Mouse (Mus musculus) granulocyte monocyte progenitor cell, adult 5-6 weeks (primary cell): ENCODE measurements around the gene Skap2. TPM values are rescaled to one million over a fixed set of nuclear protein-coding genes. Genes with fewer than 3 reads are reported as not detected.

Experiments
- ATAC-seq: replicated peaks from 2 replicates; pipeline ENCODE4 v1.8.0; 2016; ENCODE audit warnings: mild to moderate bottlenecking, moderate TSS enrichment, inconsistent platforms; ENCODE audit not compliant: poor library complexity, severe bottlenecking
- total RNA-seq, 2 experiments: library from RNA; stranded (forward) in 1 of 2; stranded (reverse) in 1 of 2; fragments of 200-712, 200-1000 nt in 1 of 2; fragments of >200 nt in 1 of 2; fragmentation: Nextera tagmentation in 1 of 2; gene quantifications; 2 replicates each; pipeline ENCODE4 v1.2.3; 2014 to 2017

Skap2 gene
- total RNA-seq (2014; fragmentation: Nextera tagmentation) (83.9 and 91.6 TPM in 2 replicates), total RNA-seq (2017) (163 and 204 TPM in 2 replicates)

DNA sequence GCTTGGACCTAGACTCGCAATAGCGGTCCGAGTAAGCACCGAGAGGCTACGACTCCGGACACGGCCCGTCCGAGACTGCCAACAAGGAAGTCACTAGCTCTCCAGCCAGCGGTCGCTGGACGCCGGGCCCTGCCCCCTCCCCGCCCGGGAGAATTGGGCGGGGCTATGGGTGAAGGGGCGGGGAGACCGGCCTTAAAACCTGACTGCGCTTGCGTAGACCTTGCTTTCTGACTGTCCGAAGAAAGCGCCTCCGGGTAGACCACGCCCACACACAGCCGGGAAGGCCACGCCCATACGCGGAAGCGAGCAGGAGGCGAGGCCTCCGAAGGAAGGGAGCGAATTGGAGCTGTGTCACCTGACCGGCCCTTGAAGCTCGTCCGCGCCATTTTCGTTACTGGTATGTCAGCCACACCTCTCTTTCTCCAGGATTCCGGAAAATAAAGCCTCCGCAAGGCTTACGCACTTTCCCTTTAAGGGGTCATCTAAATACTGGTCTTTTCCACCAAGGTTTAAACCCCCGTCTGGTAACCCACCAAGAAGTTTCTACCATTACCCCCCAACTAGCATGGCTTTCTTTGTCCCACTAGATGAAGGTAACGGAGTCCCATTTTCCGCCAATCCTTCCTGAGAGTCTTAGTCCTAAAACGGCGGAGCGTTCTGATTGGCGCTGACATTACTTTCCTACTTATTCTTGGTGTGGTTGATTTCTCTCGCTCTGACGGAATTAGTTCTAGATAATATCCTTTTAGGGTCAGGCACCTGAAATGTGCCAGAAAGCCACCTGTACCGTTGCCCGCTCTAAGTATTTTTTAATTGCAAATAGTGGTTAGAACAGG is at the start of gene Skap2:
Skap2 (minus strand) TSS at position 141 of the 836 bp plus-strand sequence.
- peak; percentile 94 for ATAC-seq

DNA sequence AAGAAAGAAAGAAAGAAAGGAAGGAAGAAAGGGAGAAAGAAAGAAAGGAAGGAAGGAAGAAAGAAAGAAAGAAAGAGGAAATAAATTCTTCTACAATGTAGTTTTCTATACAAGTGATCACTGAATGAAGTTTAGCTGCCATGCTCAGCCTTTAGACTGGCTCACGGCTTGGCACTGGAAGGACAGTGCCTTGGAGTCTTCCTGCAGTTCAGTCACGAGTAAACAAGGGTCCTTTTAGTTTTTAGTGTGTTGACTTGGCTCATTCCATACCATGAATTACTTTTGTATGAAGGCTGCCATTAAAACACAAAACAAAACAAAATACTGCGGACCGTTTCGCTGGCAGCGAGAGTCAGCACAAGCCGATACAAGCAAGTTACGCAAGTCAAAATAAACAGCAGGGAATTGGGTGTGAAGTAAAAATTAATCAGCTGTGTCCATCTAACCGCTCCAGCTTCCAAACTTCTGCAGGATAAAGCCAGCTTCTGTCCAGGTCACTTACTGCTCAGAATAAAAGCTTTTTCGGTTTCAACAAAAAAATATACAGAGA is 46.6 kb upstream of the Skap2 start:
- ATAC-seq = no peak

- no peak for ATAC-seq
Observed at GRCm38 (mm10) chr6:52058120-52058519, 45.8 kb upstream of the Skap2 start.

DNA sequence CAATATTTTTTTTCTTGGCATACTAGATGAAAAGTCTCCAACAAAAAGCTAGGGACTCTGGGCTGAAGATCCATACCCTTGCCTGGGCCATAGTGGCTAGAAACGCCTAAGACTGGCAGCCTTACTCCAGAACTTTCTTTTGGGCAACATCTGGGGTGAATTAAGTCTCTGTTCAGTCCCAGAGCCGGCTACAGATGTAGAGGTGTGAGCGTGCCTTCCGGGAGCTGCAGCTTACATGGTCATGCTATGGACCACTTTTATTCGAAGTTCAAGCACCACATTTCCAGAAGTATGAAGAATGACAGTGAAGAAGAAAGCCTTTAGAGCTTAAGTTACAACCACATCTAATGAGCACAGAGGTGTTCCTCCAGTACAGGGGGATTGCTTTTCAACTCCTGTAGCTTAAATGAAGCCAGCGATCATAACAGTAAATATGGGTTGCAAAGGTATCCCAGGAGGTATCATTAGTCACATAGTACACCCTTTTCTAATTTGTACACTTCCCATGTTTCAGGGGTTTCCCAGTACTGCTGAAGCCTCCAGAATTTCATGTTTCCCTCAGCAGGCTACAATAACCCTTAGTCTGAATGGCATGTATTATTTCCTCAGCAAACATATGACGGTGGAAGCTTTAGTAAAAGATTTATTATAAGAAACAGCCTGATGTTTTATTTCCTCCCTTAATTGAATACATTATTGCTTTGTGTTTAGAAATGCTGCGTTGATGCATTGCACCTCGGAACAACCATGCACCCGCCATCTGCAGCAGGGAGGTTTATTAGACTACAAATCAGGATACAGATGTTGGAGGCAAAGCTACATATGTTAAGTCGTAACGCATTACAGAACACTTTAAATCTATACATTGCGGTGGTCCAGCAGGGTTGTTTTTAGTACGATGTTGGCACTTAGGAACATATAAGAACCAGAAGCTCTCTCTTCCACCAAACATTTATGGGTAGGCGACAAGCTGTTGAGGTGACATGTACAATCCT is 41.5 kb upstream of the Skap2 start:
- ATAC-seq = no peak

GRCm38 (mm10) chr6:52050062-52050461 is 37.7 kb upstream of the Skap2 start:
- no peak for ATAC-seq

GRCm38 (mm10) chr6:52045517-52045916 is 33.2 kb upstream of the Skap2 start:
- ATAC-seq = 0 out of 2 replicates have a peak, but pooled peaks have one; percentile 42

DNA sequence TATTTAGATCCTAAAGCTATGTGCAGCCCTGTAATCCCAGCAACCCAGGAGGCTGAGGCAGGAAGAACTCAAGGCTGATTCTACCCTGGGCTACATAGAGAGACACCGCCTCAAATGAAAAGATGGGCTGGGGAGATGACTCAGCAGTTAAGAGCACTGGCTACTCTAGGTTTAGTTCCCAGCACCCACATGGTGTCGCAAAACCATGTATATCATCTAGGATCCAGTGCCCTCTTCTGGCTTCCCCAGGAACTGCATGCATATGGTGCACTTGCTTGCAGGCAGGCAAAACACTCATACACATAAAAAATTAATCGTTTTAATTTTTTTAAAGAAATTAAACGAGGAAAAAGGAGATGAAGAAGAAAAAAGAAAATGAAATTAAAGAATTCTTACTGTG is 23.7 kb upstream of the Skap2 start:
- no peak; the same call in 1 of the 2 replicates for ATAC-seq

- no peak for ATAC-seq
Observed at GRCm38 (mm10) chr6:52031181-52031580, 18.8 kb upstream of the Skap2 start.

DNA sequence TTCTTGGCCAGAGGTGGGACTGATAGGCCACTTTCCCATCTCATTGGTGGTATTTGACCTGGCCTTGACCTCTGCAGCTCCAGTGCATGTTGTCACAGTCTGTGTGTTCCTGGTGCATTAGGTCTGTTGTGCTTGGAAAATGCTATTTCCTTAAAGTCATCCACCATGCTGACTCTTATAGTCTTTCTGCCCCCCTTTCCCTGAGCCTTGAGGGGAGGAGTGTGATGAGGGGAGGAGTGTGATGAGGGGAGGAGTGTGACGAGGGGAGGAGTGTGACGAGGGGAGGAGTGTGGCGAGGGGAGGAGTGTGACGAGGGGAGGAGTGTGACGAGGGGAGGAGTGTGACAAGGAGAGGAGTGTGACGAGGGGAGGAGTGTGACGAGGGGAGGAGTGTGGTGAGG is 15.8 kb upstream of the Skap2 start:
- ATAC-seq = no peak

GRCm38 (mm10) chr6:52027181-52027580 is 14.8 kb upstream of the Skap2 start:
- no peak for ATAC-seq

DNA sequence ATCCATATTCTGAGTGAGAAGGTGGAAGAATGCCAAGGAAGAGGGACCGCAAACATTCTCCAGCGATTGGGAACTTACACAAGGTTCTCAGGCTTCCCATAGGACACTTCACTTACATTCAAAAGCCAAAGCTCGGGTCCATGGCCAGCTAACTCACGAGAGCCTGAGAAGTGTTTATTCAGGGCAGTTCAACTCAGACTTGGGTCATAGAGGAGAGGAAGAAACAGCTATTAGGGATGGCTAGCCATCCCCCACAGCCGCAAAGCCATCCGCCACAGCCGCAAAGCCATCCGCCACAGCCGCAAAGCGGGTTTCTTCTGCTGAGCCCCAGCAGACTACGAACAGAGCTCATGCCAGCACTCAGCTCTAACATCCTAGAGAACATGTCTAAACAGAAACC is 13.9 kb upstream of the Skap2 start:
- ATAC-seq = no peak

DNA sequence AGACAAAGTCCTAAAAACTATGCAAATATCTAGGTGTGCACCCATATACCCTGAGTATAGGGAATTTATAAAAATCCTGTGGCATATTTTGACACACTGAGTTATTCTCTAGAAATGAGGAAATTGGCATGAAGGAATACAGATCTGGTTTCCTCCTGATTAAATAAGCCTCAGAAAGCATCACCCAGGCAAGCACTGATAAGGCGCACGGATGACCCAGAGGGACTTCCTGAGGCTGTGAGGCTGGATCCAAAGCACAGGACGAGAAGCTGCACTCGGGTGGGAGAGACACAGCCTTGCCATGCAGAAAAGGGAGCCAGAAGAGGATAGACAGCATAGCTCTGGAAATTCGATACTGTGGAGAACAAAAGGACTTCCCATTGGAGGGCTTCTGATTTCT is 12.4 kb upstream of the Skap2 start:
- ATAC-seq = no peak

- ATAC-seq = no peak
Observed at GRCm38 (mm10) chr6:52022363-52022762, 10.0 kb upstream of the Skap2 start.

DNA sequence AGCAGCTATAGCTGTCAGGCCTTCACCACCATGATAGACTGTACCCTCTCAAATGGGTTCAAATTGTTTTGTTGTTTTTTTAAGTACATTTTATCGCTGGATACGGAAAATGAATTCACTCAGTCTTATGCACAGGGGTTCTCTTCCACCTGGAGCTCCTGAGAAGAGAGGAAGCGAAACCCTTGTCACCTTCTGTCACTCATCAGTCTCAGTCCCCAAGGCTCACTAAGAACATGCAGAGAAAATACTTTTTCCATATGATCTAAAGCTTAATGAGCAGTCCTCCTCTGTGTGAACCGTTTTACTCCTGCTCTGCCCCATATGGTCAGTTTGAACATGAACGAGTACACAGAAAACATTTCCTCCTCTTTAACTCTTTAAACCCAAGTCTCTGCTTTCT is 7.9 kb upstream of the Skap2 start:
- ATAC-seq = no peak

DNA sequence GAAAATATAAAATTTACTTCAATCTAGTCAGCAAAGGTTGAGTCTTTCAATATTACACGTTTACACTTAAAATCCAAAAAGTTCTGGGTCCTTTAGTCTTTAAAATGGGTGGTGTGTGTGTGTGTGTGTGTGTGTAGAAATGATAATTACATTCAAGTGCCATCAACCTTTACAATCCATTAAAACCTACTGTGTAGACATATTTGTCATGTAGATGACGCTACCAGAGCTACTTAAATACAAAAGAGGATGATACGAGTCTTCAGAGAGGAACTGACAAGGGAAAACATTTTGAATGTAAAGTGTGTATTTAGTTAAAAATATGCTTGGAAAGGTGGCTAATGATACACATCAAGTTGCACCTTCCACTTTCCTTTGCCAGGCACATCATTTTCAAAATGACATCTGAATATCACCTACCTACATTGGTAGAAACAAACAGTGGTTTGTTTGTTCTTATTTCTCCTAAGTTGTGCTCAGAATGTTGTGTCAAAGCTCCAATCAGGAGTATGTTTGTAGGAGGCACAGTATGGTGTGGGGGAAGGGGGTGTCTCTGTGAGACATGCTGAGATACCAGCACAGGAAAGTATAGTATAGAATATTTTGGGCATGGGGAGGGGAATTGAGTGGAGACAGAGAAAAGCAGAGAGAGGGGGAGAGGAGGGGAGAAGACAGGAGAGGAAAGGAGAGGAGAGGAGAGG is 1.0 kb upstream of the Skap2 start:
- ATAC-seq = no peak

- peak; percentile 67 for ATAC-seq
Observed at GRCm38 (mm10) chr6:52011559-52012408, 565 bp downstream of the Skap2 start.

GRCm38 (mm10) chr6:52009385-52009784 is 3.0 kb downstream of the Skap2 start:
- ATAC-seq = no peak

- ATAC-seq = no peak
Observed at GRCm38 (mm10) chr6:52008757-52009156, 3.6 kb downstream of the Skap2 start.

DNA sequence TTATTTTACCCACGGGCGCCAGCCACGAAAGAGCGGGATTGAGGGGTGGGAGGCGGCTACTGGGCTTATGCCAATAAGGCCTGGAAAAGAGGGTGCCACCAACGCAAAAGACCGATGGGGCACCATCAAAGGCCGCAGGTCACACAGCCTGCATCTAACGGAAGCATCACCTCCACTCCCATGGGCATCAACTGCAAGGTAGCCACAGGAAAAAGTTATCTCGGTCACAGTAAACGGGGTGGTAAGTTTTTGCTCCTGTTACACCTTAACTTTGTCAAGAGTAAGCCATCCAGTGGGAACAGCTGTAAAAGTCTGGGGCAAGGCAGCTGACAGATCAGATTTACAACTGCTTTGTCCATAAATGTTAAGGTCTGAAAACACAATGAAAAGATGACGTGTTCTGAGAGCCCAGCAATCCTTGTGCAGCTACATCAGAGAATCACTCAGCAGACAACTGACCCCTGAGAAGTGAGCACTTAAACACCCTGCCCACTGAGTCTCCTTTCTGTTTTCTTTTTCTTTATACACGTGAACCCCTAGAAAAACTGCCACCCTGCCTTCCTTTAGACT is 5.6 kb downstream of the Skap2 start:
- ATAC-seq = no peak
